Mouse (Mus musculus) left cerebral cortex, adult 18-20 months (tissue): Measurements from ENCODE around the gene Cnnm4. TPM values are rescaled to one million over a fixed set of nuclear protein-coding genes. Genes with fewer than 3 reads are reported as not detected.

Experiments
- DNase-seq, 2 experiments: peaks; one replicate each; pipeline ENCODE4 v3.0.0; 2021 to 2022; ENCODE audit warnings: low spot score in 2 of 2, mixed read lengths in 1 of 2
- total RNA-seq, 2 experiments: library from RNA; stranded (reverse); gene quantifications; 2 replicates each; pipeline ENCODE4 v1.2.3; 2021

Gene Cnnm4
- total RNA-seq, 2 experiments from 2014 or later, result 12.4 TPM

DNA sequence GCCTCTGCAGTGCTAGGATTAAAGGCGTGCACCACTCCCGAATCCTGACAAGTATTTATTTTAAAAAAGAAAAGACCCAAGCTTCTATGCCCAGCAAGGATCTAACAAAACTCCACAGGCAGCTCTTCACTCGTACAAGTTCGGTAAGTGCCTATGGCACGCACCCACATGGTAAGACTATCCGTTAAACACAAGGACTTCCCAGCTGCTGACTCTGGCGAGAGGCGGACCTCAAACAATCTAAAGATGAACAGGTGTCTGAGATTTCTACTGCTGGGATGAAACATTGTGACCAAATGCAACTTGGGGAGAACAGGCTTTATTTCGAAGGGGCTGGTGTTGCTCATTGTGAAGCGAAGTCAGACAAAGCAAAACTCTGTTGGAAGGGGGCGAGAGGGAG lies 68.7 kb downstream of the Cnnm4 start:
- no peak for DNase-seq

DNA sequence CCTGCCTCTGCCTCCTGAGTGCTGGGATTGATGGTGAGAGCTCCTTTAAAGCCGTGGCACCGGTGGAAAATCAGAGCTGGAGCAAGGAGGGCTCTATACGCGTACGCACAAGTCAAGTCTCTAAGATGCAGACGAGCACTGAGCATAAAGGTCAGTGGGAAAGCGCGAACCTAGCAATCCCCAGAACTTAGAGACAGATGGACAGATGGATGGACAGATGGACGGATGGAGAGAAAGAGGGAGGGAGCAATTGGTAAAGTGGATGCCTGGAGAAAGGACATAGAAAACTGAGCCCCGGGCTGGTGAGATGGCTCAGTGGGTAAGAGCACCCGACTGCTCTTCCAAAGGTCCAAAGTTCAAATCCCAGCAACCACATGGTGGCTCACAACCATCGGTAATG lies 69.4 kb downstream of the Cnnm4 start:
- no peak for DNase-seq

DNA sequence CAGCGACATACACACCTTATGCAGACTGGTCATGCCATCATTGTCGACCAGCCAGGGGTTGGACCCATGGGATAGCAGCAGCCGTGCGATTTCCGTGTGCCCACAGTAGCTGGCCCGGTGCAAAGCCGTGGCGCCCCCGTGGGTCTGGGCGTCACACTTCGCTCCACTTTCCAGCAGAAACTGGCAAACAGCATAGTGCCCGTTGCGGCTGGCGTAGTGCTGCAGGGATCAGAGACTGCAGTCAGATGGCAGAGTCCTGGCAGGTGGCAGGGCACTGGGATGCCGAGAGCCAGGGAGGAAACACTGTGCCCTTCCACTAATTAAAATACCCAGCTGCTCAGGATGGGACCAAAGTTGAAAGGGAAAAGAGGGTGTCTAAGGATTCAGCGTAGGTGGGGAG lies 70.4 kb downstream of the Cnnm4 start:
- no peak for DNase-seq

DNA sequence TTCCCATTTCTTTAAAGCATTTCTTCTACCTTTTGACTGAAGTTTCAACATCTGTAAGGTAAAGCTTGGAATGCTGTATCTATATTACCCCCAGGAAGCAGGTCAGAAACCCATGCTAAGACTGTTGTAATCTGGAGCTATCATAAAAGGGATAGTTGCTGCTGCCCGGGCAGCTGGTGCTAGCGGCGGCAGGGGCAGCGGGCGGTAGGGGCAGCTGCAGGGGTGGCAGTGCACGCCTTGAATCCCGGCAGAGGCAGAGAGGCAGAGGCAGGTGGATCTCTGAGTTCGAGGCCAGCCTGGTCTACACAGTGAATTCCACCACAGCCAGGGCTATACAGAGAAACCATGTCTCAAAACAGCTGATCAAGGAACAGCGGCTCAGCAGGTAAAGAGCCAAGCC lies 71.5 kb downstream of the Cnnm4 start:
- no peak for DNase-seq

DNA sequence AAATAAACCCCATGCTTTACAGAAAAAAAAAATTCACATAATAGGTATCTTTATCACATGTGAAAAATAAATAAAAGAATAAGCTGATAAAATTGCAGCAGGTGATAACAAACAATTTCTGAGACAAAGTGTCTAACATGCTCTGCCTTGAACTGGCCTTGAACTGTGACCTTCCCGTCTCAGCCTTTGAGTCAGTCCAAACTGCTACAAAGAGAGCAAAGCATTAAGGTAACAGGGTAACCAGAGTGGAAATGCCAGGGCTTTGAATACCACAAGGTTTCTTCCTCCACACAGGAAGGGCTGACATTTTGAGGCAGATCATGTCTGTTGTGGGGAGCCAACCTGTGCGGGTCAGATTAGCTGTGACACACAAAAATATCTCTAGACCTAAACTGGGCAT lies 74.0 kb downstream of the Cnnm4 start:
- DNase-seq, result no peak

DNA sequence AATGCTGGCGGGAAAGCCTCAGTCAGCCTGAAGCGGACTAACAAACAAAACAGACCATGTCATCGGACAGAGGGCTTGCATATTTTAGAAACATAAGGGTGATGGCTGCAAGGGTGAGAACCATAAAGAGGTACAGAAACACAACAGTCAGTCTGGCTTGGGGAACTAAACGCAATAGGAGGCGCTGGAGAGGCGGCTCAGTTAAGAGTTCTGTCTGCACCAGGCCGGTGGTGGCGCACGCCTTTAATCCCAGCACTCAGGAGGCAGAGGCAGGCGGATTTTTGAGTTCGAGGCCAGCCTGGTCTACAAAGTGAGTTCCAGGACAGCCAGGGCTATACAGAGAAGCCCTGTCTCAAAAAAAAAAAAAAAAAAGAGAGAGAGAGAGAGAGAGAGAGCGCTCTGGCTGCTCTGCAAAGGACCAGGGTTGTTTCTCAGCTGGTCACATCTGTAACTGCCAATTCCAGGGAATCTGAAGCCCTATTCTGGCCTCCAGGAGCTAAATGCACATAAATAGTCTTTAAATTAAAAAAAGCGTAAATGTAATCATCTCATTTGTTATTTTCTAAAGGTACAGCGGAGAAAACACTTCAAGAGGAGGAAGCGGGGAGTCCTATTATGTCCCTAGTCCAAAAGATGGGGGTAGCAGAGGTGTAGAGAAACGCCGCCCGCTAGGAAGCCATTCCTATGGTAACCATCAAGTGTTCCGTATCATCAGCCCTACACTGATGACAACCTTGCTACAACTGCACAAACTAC lies 74.6 kb downstream of the Cnnm4 start:
- DNase-seq, result no peak

DNA sequence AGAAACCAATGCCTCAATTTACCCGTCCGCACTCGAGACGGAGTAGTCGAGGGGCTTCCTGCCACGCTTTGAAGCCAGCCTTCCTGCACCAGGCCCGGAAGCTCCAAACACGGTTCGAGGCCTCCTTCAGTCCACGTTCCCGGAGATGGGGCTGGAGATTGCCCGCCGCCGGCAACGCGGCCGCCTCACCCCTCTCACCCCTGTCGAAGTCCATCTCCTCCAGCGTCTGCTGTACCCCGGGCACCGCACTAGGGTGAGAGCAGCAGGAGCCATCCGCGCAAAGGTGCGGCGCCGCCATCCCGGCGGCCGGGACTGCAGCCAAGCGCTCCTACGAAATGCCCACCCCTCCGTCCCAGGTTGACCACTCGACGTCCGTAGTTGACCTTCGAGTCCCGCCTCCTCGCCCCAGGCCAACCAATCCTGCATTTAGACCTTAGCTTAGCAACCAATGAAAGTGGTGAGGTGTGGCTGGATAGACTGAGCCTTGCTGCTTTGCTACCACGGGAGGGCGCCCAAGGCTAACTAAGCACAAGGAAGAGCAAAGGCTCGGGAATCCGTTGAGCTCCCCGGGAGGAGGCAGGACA lies 75.6 kb downstream of the Cnnm4 start, which contains the start of gene Ankrd39:
Ankrd39 (minus strand) TSS at position 558 of the 584 bp plus-strand sequence.
- peak; percentile 97 for DNase-seq

DNA sequence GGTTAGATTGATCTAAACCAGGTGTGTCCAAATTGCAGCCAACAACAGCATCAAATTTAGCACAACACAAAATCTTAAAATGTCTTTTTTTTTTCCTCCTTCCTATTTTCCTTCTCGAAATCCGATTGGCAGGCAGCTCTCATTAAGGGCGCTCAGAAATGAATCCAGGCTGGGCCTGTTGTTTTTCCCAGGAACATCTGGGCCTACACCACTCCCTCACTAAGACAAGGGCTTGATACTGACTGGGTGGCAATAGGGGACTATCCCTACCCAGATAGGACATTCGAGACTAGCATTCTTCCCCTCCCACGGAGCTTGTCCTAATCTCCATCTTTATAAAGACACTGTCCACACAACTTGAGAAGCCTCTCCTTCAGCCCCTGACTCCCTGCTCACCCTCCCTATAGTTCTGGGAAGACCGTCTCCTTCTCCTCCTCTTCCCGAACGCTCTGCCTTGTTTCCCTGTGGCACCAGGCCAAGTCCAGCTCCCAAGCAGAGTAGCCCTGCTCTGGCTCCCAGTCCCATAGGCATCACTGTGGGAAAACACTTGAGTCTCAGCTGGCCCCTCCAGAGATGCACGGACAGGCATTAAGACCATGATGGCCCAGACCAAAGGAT lies 76.7 kb downstream of the Cnnm4 start:
- peak in 1 of 2 experiments; percentile 47 for DNase-seq

DNA sequence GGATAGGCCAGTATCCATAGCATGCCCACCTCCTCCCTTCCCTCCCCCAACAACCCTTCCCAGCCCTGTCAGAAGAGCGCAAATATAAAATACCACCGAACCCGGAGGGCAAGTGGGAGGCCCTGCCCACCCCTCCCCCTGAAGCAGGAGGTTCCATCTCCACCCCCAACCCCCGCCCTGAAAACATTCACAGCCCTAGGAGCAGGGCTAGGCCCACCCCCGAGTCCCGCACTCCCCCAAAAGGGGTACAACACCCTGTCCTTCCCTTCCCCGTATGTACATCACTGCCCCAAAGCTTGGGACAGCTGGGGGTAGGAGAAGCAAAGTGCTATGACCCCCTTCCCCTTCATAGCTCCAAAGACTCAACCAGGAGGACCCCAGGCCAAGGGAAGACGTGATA lies 77.4 kb downstream of the Cnnm4 start:
- DNase-seq, result no peak

DNA sequence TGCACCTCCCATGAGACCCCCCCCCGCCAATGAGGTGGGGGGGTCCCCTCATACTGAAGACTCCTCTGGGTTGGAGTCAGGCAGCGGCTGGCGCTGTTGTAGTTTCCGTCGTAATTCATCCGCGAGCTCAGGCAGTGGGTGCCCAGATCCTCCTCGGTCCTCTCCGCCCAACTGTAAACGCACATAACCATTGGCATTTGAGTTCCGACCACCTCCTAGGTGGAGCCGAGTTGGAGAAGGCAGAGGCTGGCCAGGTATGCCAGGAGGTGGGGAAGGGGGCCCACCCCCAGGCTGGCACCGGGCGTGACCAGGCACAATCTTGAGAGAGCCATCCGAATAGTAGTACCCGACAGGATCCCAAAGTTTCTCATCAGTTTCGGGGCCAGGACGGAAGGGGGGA lies 78.1 kb downstream of the Cnnm4 start:
- no peak for DNase-seq

DNA sequence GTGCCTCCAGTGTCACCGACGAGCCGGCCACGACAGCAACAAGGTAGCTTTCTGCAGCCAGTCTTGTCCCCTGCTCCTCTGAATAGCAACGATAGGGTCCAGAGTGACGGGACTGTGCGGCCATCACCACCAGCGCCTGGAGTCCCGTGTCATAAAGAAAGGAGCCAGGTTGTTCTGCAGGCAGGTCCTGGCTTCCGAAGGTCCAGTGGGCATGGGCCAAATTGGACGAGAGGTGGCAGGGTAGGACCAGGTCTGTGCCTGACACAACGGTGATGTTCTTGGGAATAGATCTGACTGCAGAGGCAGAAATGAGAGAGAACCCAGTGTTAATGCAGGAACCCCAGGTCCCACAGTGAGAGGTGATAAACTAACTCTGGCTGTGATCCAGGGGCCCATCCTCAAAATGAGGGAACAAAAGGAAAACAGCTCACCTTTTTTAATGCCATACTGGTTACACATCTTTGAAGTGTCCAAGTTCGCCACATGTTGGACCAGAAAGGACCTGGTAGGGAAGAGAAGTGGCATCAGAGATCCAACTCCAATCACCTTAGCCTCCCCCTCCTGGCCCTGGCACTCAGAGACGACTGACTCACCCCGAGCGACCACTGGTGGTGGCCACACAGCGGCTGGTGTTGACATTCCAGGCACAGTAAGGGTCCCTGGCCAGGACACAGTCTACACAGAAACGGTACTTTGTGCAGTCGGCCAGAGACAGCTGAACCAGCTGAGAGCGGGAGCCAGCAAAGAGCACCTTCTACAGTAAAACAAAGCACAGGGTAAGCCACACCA lies 78.8 kb downstream of the Cnnm4 start:
- DNase-seq, result no peak

DNA sequence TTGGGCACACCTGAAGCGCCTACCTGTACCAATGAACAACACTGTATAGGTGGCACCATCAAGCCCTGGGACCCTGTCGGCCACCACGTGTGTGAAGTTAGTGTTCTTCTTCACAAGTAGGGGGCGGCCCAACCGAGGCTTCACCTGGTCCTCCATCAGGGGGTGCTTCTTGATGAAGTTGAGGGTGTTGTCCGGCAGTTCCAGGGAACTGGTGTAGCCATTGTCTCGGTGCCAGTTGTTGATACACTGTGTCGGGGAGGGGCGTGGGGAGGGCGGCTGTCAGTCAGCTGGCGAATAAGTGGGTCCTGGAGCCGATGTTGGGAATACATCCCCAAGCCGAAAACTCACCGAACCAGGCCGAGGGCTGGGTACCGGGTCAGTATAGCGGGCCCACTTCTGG lies 80.5 kb downstream of the Cnnm4 start:
- no peak for DNase-seq

DNA sequence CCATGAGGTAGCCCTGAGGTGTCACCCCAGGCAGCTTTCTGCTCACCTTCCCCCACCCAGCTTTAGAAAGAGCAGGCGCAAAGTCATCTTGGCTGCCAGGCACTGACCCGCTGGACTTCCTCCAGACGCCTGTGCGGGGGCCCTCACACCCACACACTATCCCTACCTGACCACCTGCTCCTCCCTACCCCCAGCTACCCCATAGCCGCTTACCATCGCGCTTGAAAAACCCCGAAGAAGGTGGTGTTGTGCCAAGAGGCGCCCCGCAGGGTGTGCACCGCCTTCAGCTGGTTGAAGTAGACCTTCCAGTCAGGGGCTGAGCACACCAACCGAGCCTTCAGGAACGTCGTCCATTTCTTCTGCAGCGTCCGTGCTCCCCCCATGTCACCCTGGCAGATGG lies 81.1 kb downstream of the Cnnm4 start:
- DNase-seq, result no peak

DNA sequence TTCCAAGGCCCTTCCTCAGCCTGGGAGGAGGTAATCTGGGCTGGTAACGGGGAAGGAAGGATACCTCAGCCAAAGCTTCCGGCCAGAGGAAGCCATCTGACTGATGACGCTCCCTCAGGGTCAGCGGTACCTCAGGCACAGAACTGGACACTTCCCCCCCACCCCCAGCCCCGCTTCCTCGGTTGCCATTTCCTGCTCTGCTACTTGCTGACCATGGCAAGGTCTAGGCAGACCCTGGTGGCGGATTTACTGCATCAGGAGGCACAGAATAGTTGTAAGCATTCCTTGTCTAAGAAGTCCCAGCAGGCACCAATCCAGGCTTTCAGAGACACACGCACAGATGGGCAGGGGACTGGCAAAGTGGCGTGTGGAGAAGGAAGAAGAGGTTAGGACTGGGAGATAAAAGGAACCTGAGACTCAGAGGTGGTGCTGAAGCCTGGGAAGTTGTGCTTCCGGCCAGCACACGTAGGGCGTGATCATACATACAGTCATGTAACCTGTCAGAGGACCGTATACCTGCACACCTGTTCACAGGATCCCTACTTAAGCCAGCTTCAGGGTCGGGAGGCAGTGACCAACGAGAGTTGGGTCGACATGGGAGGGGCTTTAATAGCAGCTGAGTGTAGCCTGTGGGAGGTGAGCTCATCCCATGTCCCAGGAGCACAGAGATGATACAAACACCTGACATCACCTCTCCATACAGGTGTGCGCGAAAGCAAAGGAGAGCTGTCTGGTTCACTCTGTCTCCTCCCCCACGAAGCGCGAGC lies 83.4 kb downstream of the Cnnm4 start:
- no peak for DNase-seq

DNA sequence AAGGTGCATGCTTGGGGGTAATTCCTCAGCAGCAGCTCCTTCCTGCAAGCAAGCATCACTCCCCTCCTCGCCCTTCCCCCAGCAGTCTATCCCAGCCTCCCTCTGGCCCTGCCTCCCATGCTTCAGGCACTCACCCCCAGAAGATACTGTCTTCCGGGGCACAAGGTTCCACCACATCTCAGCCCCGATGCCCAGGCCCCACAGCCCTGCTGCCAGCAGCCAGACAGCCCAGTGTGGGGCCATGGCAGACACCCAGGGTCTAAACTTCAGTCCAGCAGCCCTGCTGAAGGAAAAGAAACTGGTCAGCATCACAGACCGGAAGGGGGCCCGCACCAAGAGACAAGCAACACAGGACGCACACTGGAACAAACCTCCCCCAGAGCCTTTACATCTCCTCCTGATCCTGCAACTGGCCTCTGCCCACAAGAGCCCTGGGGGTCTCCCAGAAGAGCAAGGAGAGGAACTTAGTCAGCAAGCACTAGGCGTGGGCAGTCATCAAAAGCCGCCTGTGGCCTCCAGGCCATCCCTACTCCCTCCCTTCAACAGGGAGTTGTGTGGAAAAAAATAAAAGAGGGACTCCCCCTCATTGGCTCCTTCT lies 84.5 kb downstream of the Cnnm4 start:
- DNase-seq, result no peak

DNA sequence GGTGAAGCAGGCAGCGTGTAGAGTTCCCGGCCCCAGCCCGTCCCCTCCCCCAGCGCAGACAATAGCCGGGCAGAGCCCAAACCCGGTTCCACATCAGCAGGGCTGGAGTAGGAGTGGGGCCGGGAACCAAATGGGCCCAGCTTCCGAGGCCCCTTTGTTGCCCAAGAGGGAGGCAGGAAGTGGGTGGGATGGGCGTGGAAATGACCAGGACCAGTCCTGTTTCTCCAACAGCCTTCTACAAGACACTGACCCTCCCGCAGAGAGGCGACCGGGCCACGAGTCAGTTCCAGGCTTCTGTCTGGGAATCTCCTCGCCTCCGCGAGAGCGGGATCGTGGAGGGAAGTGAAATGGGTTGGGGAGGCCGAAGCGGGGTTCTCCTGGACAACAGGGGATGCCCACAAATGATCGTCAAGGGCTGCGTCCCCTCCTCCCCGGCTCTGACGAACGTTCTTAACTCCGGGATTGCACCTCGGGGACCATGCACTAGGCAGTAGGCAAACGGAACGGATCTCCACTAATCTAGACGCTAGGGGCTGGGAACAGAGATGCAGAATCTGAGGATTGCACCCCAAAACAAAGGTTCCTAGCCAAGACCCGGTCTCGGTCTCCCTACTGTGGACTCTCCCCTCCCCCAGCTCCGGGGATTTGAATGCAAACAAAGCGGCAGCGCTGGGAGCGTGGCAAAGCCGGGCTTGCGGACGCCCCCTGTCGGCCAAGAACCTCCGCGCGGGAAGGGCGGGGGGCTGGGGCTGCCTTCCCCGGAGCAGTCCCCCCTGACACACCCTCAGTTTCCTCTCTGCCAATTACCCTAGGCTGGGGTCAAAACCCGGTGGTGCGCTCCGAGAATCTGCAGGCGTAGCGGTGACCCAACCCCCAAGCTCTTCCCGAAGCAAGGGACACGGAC lies 85.4 kb downstream of the Cnnm4 start:
- DNase-seq, result peak; percentile 91 to 96

DNA sequence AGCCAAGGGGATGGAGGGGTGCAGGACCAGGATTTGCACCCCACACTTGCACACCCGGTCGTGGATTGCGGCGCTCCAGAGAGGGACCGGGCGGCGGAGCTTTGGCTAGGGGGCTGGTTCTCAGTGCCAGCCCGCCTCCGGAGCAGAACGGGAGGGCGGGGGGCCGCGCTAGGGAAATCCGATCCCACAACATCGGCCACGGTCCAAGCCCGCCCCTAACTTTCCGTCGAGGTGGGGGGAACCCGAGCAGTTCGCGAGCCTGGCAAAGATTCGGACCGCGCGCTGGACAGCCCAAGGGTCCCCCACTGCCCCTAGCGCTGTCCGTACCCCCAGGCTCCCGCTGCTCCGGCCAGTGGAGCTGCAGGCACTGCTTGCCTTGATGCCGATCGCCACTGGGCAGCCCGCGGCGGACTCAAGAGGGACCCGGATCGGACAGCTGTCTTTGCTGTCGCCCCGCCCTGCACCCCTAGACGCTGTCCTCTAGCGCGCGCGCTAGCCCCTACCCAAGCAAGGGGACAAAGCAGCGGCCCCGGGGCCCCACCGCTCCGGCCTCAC lies 86.1 kb downstream of the Cnnm4 start:
- DNase-seq, result peak; percentile 64 to 65
